Mouse (Mus musculus): ENCODE measurements at regions not wholly inside any gene's neighbourhood (a gene's known extent, or its start where the extent isn't known, plus 50 kb on each side); places are given as distances from the start of the nearest gene placed in this dataset.
A peak's percentile ranks its signal among the peaks of the same experiment; 100 is the strongest.

DNA sequence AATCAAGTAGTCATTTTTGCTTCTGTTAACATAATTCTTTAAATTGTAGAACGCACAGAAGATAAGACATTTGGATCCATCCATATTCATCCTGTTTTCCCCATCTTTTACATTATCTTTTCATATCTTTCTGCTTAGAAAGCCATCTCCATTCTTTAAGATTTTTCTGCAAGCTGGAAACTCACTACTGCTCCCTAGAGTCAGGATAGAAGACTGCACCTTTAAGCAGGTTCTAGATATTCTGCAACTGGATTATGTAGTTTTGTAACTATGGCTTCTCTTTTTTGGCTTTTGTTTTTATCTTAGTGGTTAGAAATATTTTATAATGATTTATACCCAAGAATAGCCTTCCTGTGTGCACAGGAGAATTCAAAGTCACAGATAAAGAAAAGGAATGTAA lies 1225.9 kb downstream of the Fam181b start:
- ATAC-seq, result no peak
- no peaks in the 10 kb centered on the region for H3K27me3 ChIP-seq (replicated peaks; ENCODE audit: control insufficient read depth, insufficient read depth, low read length)
- no peak overlapping the region for H3K4me2 ChIP-seq (replicated peaks; ENCODE audit: low read depth)
- H3K9ac ChIP-seq (ENCODE audit: low read depth, low read length), result no peak overlapping the region
- H3K9me3 ChIP-seq (ENCODE audit: control insufficient read depth), result no peaks in the 10 kb centered on the region
- H3K4me3 ChIP-seq (ENCODE audit: low read depth, low read length), result no peak overlapping the region
- no peak overlapping the region for H3K27ac ChIP-seq (ENCODE audit: low read depth, low read length)
- WGBS, result 89% methylated on average over 1 of the region's 1 CpGs
- no peaks in the 10 kb centered on the region for H3K4me1 ChIP-seq (replicated peaks; ENCODE audit: control insufficient read depth, insufficient read depth, low read length)
- peak; percentile 36 for TF ChIP-seq CTCF (IDR thresholded peaks at IDR 0.05; ENCODE audit: low read depth)
- no peaks in the 10 kb centered on the region for H3K36me3 ChIP-seq (ENCODE audit: control insufficient read depth, insufficient read depth)

DNA sequence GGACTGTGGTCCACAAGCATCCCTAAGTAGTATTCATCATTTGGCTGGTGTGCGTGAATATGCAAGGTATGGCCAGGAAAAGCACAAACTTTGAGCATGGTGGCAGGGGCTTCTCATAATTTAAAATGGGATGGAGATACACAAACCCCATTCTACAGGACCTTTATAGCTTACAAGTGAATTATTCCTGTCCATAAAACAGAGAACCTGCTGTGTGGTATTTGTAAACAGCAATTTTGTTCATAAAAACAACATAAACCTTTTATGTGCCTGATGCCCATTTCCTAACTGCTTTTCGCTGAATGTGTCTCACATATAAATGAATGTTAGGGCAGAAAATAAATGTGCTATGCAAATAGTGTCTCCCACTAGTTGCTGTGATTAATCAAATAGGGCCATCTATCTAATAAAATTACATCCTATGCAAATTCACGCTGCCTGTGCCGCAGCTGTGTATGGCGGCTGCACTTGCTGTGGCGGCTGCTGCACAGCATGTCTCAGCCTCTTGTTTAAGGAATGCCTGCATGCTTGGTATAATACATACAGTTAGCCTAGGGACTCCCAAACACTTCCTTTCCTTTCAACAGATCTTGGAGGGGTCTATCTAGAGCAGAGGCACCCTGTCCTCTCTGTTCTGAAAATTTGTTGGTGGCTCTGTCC lies 1235.4 kb downstream of the Fam181b start:
- 87% methylated on average over 6 of the region's 6 CpGs for WGBS
- no peak overlapping the region for H3K27ac ChIP-seq (ENCODE audit: low read depth, low read length)
- no peak overlapping the region for H3K4me3 ChIP-seq (ENCODE audit: low read depth, low read length)
- ATAC-seq, result no peak
- no peak overlapping the region for H3K4me2 ChIP-seq (replicated peaks; ENCODE audit: low read depth)
- no peak overlapping the region for H3K9ac ChIP-seq (ENCODE audit: low read depth, low read length)
- no peaks in the 10 kb centered on the region for H3K36me3 ChIP-seq (ENCODE audit: control insufficient read depth, insufficient read depth)
- TF ChIP-seq CTCF (IDR thresholded peaks at IDR 0.05; ENCODE audit: low read depth), result no peak
- H3K9me3 ChIP-seq (ENCODE audit: control insufficient read depth), result no peaks in the 10 kb centered on the region
- H3K4me1 ChIP-seq (replicated peaks; ENCODE audit: control insufficient read depth, insufficient read depth, low read length), result no peaks in the 10 kb centered on the region
- H3K27me3 ChIP-seq (replicated peaks; ENCODE audit: control insufficient read depth, insufficient read depth, low read length), result no peaks in the 10 kb centered on the region

DNA sequence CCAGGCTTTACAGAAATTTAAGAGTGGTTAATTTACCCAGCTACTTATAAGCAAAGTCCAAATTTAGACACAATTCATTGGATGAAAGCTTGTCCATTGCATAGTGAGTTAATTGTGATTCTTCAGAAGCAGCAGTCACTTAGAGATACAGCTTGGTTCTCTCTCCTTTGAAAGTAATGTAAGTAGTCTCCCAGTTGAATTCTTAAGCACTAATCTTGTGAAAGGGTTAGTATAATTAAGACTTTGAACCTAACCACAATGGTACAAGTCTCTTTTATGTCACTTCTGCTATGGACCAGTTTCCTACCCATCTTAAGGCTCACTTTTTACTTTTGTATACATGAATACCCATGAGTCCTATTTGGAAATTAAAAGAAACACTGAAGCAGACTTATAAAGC lies 1252.9 kb downstream of the Fam181b start:
- H3K4me2 ChIP-seq (replicated peaks; ENCODE audit: low read depth), result no peak overlapping the region
- H3K4me3 ChIP-seq (ENCODE audit: low read depth, low read length), result no peak overlapping the region
- H3K4me1 ChIP-seq (replicated peaks; ENCODE audit: control insufficient read depth, insufficient read depth, low read length), result no peaks in the 10 kb centered on the region
- no peaks in the 10 kb centered on the region for H3K36me3 ChIP-seq (ENCODE audit: control insufficient read depth, insufficient read depth)
- no peak overlapping the region for H3K9ac ChIP-seq (ENCODE audit: low read depth, low read length)
- no peak for ATAC-seq
- no peak overlapping the region for H3K27ac ChIP-seq (ENCODE audit: low read depth, low read length)
- TF ChIP-seq CTCF (IDR thresholded peaks at IDR 0.05; ENCODE audit: low read depth), result no peak
- H3K27me3 ChIP-seq (replicated peaks; ENCODE audit: control insufficient read depth, insufficient read depth, low read length), result no peaks in the 10 kb centered on the region
- no peaks in the 10 kb centered on the region for H3K9me3 ChIP-seq (ENCODE audit: control insufficient read depth)

Data from intestine, postnatal 0 days (tissue).